In the genomic region with DNA sequence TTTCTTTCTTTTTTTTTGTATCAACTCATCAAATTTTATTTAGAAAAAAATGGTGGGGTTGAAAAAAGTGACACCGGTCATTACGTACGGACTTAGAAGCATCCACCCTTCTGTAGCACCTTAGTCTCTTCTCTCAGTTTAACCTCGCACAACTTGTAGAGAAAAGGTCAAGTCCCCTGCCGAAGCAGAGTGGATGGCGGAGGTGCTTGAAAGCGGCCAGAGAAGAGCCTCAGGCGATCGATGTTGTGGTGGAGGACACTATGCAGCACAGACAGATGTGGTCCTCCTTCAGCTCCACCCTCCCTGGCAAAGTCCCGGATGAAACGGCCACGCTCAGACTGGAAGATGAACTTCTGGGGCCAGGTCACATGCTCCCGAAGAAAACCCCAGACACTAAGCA, we compare ENCODE assay signal across 42 mouse cellular contexts. TPM values are rescaled to one million over a fixed set of nuclear protein-coding genes. Genes with fewer than 3 reads are reported as not detected.
"Had no signal": no experiment of that assay in that cellular context is flagged by ENCODE, and none has a peak within 500 bp of the region (broad histone marks: within the 10 kb centered on the region; RNA-seq: fewer than 3 reads in every experiment).

No protein-coding gene starts in this region.

RNA-seq across cellular contexts. Expression of gene Gm13124, which starts 19.6 kb away (rescaled TPM):
- total RNA-seq: heart, postnatal 10 days; heart, postnatal 14 days; heart, postnatal 25 days; heart, postnatal 36 days; heart, postnatal 4 days; hematopoietic stem cell, adult 5-6 weeks; hindbrain, postnatal 0 days; layer of hippocampus, adult 18-20 months; layer of hippocampus, adult 2 months; layer of hippocampus, adult 8-10 months; layer of hippocampus, postnatal 10 days; layer of hippocampus, postnatal 14 days; layer of hippocampus, postnatal 25 days; layer of hippocampus, postnatal 36 days; left cerebral cortex, adult 18-20 months; left cerebral cortex, adult 2 months; left cerebral cortex, adult 8-10 months had no signal
- polyA plus RNA-seq: heart, embryonic 11.5 days; heart, embryonic 12.5 days; heart, embryonic 13.5 days; heart, embryonic 14.5 days; heart, embryonic 15.5 days; heart, embryonic 16.5 days; heart, postnatal 0 days; hindbrain, embryonic 10.5 days; hindbrain, embryonic 11.5 days; hindbrain, embryonic 12.5 days; hindbrain, embryonic 13.5 days; hindbrain, embryonic 14.5 days; hindbrain, embryonic 15.5 days; hindbrain, embryonic 16.5 days; hindbrain, postnatal 0 days; inflammation-experienced regulatory T-cells, adult 6 months; intestine, embryonic 14.5 days; intestine, embryonic 15.5 days; intestine, embryonic 16.5 days; intestine, postnatal 0 days; kidney, adult 2 months; kidney, embryonic 14.5 days; kidney, embryonic 15.5 days; kidney, embryonic 16.5 days; kidney, postnatal 0 days; large intestine, adult 2 months had no signal

RNA-seq across cellular contexts. Expression of gene 9430007A20Rik, which starts 25.7 kb away (rescaled TPM):
- total RNA-seq: heart, postnatal 10 days; heart, postnatal 14 days; heart, postnatal 25 days; heart, postnatal 36 days; heart, postnatal 4 days; hematopoietic stem cell, adult 5-6 weeks; hindbrain, postnatal 0 days; layer of hippocampus, adult 18-20 months; layer of hippocampus, adult 2 months; layer of hippocampus, adult 8-10 months; layer of hippocampus, postnatal 10 days; layer of hippocampus, postnatal 14 days; layer of hippocampus, postnatal 25 days; layer of hippocampus, postnatal 36 days; left cerebral cortex, adult 18-20 months; left cerebral cortex, adult 2 months; left cerebral cortex, adult 8-10 months had no signal
- polyA plus RNA-seq: heart, embryonic 11.5 days; heart, embryonic 12.5 days; heart, embryonic 13.5 days; heart, embryonic 14.5 days; heart, embryonic 15.5 days; heart, embryonic 16.5 days; heart, postnatal 0 days; hindbrain, embryonic 10.5 days; hindbrain, embryonic 11.5 days; hindbrain, embryonic 12.5 days; hindbrain, embryonic 13.5 days; hindbrain, embryonic 14.5 days; hindbrain, embryonic 15.5 days; hindbrain, embryonic 16.5 days; hindbrain, postnatal 0 days; inflammation-experienced regulatory T-cells, adult 6 months; intestine, embryonic 14.5 days; intestine, embryonic 15.5 days; intestine, embryonic 16.5 days; intestine, postnatal 0 days; kidney, adult 2 months; kidney, embryonic 14.5 days; kidney, embryonic 15.5 days; kidney, embryonic 16.5 days; kidney, postnatal 0 days; large intestine, adult 2 months had no signal
